Mouse (Mus musculus) CH12.LX (cell line): ENCODE measurements around the gene Suco.

Source experiments
- EP300 ChIP-seq: IDR thresholded peaks from 2 replicates; pipeline ENCODE4 v1.6.1; 2011; ENCODE audit warnings: low read length, improper control_type of control experiment
- POLR2A ChIP-seq: IDR thresholded peaks from 2 replicates; pipeline ENCODE4 v1.6.1; 2011; ENCODE audit warnings: low read depth, mild to moderate bottlenecking, improper control_type of control experiment, low read length
- SIN3A ChIP-seq: IDR thresholded peaks from 2 replicates; pipeline ENCODE4 v1.6.1; 2012; ENCODE audit warnings: low read length, improper control_type of control experiment, inconsistent platforms
- ZMIZ1 ChIP-seq: IDR thresholded peaks from 2 replicates; pipeline ENCODE4 v1.6.1; 2012; ENCODE audit warnings: low read depth, mild to moderate bottlenecking, inconsistent platforms, low read length, improper control_type of control experiment

GRCm38 (mm10) chr1:161894553-161894952, 18.1 kb upstream of the Suco start:
- TF ChIP-seq ZMIZ1 (no peak), POLR2A (no peak), EP300 (no peak), SIN3A (no peak)
